Mouse (Mus musculus): ENCODE results near the gene S1pr2. TPM values are rescaled to one million over a fixed set of nuclear protein-coding genes. Genes with fewer than 3 reads are reported as not detected.

The S1pr2 gene
- total and polyA plus RNA-seq, 3 experiments = 6.4 to 27.4 TPM; not detected in 1

DNA sequence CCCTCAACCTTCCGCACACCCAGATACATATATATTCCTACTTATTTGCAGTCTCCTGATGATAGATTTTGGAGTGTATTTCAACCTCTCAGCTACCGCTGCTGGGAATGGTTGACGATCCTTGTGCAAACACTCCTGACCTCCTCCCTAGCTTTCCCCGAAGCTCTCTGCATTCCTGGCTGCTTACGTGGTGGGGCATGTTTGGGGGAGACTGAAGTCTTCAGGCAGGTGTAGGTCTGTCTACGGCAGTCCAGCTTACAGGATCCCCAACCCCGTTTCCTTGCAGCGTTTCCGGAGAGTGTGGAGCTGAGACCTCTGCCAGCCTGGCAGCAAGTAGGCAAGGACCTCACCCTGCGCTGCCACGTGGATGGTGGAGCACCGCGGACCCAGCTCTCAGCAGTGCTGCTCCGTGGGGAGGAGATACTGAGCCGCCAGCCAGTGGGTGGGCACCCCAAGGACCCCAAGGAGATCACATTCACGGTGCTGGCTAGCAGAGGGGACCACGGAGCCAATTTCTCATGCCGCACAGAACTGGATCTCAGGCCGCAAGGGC is 48.8 kb upstream of the S1pr2 start:
- DNase-seq (ENCODE audit: low read depth, low spot score) = no peak
- no peaks in the 10 kb centered on the region for H3K9me3 ChIP-seq (replicated peaks; ENCODE audit: insufficient read depth, low read length)
- no peaks in the 10 kb centered on the region for H3K27me3 ChIP-seq (ENCODE audit: control insufficient read depth in 1 of 2, insufficient read depth in 2 of 2, low read length in 2 of 2)
- no peak overlapping the region for H3K4me3 ChIP-seq (ENCODE audit: control insufficient read depth in 1 of 2, insufficient read depth in 1 of 2, low read depth in 2 of 2, low read length in 2 of 2)
- H3K4me1 ChIP-seq (ENCODE audit: control insufficient read depth in 1 of 2, insufficient read depth in 2 of 2, low read length in 2 of 2) = peaks cover 13 to 19% of the 10 kb centered on the region in 2 experiments
- no peak overlapping the region for H3K27ac ChIP-seq (ENCODE audit: control insufficient read depth, low read depth, low read length)
- no peak overlapping the region for H3K9ac ChIP-seq (ENCODE audit: control insufficient read depth, low read depth, low read length, poor library complexity, severe bottlenecking)
- no peak for TF ChIP-seq SIN3A (IDR thresholded peaks at IDR 0.05; ENCODE audit: low read length)
- H3K79me2 ChIP-seq (ENCODE audit: control insufficient read depth, insufficient read depth, low read length, poor library complexity) = peaks cover 12% of the 10 kb centered on the region
- peaks cover 0 to 17% of the 10 kb centered on the region in 2 experiments; a peak in 2 of 4 replicates for H3K36me3 ChIP-seq (ENCODE audit: control insufficient read depth in 1 of 2, insufficient read depth in 2 of 2, low read length in 2 of 2)

DNA sequence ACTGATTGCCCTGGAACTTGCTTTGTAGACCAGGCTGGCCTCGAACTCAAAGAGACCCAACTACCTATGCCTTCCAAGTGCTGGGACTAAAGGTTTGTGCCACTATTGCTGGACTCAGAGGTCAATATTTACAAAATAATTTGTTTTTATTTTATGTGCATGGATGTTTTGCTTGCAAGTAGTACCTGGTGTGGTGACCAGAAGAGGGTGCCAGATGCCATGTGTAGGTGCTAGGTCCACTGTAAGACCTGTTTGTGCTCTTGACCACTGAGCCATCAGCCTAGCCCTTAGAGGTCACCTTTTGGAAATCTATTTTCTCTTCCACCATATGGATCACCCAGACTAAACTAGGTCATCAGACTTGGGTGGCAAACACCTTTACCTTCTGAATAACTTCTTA is 46.1 kb upstream of the S1pr2 start:
- H3K36me3 ChIP-seq (ENCODE audit: control insufficient read depth in 1 of 2, insufficient read depth in 2 of 2, low read length in 2 of 2) = peaks cover 0 to 8% of the 10 kb centered on the region in 2 experiments; a peak in 2 of 4 replicates
- H3K4me1 ChIP-seq (ENCODE audit: control insufficient read depth in 1 of 2, insufficient read depth in 2 of 2, low read length in 2 of 2) = peaks cover 0 to 14% of the 10 kb centered on the region in 2 experiments; a peak in 2 of 4 replicates
- H3K79me2 ChIP-seq (ENCODE audit: control insufficient read depth, insufficient read depth, low read length, poor library complexity) = no peaks in the 10 kb centered on the region
- no peak overlapping the region for H3K9ac ChIP-seq (ENCODE audit: control insufficient read depth, low read depth, low read length, poor library complexity, severe bottlenecking)
- no peak overlapping the region for H3K4me3 ChIP-seq (ENCODE audit: control insufficient read depth in 1 of 2, insufficient read depth in 1 of 2, low read depth in 2 of 2, low read length in 2 of 2)
- no peaks in the 10 kb centered on the region for H3K9me3 ChIP-seq (replicated peaks; ENCODE audit: insufficient read depth, low read length)
- DNase-seq (ENCODE audit: low read depth, low spot score) = no peak
- H3K27me3 ChIP-seq (ENCODE audit: control insufficient read depth in 1 of 2, insufficient read depth in 2 of 2, low read length in 2 of 2) = no peaks in the 10 kb centered on the region
- no peak overlapping the region for H3K27ac ChIP-seq (ENCODE audit: control insufficient read depth, low read depth, low read length)
- TF ChIP-seq CHD2 (IDR thresholded peaks at IDR 0.05; ENCODE audit: low read length) (no peak), CTCF (IDR thresholded peaks at IDR 0.05 in 2 of 3, conservative IDR thresholded peaks at IDR 0.05 in 1 of 3; ENCODE audit: control insufficient read depth in 1 of 3, insufficient read depth in 1 of 3, low read depth in 2 of 3, low read length in 3 of 3, poor library complexity in 1 of 3, severe bottlenecking in 1 of 3) (peak in 1 of 3 experiments; percentile 23; a peak in 1 of 6 replicates)

DNA sequence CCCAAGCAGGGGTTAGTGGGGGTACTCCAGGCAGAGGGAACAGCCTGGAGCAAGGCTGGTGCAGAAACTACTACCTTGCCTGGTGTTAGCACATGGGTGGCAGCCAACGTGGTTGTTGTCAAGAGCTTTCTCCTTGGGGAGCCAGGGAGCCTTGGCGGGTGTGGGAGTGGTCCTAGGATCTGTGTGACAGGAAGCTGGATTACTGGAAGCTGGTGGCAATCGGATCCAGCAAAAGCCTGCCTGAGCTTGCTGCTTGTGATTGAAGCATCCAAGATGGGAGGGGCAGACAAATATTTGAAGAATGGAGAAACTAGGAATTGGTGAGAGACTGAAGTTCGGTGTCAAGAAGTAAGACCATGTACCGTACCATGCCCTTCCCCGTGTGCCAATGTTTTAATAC is 45.7 kb upstream of the S1pr2 start:
- TF ChIP-seq GABPA (IDR thresholded peaks at IDR 0.05; ENCODE audit: low read depth, low read length) (no peak), TCF12 (IDR thresholded peaks at IDR 0.05; ENCODE audit: low read depth, low read length) (no peak), SIN3A (IDR thresholded peaks at IDR 0.05; ENCODE audit: low read length) (no peak), ZMIZ1 (IDR thresholded peaks at IDR 0.05; ENCODE audit: low read depth, low read length) (no peak), USF2 (IDR thresholded peaks at IDR 0.05; ENCODE audit: borderline replicate concordance in 1 of 2, insufficient read depth in 1 of 2, low read depth in 1 of 2, low read length in 2 of 2) (no peak), CHD2 (IDR thresholded peaks at IDR 0.05; ENCODE audit: low read length) (no peak), MAZ (IDR thresholded peaks at IDR 0.05; ENCODE audit: low read depth, low read length) (no peak), ZC3H11A (IDR thresholded peaks at IDR 0.05; ENCODE audit: low read depth, low read length) (no peak), MXI1 (IDR thresholded peaks at IDR 0.05; ENCODE audit: low read depth, low read length) (no peak), ELF1 (IDR thresholded peaks at IDR 0.05; ENCODE audit: low read depth, low read length) (no peak), NELFE (IDR thresholded peaks at IDR 0.05; ENCODE audit: low read depth, low read length) (no peak), E2F4 (IDR thresholded peaks at IDR 0.05; ENCODE audit: borderline replicate concordance, low read depth, low read length) (no peak), MYB (IDR thresholded peaks at IDR 0.05; ENCODE audit: low read depth, low read length) (no peak), TBP (IDR thresholded peaks at IDR 0.05; ENCODE audit: low read depth, low read length) (no peak), UBTF (IDR thresholded peaks at IDR 0.05; ENCODE audit: borderline replicate concordance, insufficient read depth, low read depth, low read length) (no peak), TAL1 (IDR thresholded peaks at IDR 0.05; ENCODE audit: low read length) (no peak), SMC3 (IDR thresholded peaks at IDR 0.05; ENCODE audit: low read depth, low read length) (no peak), CTCF (IDR thresholded peaks at IDR 0.05 in 2 of 3, conservative IDR thresholded peaks at IDR 0.05 in 1 of 3; ENCODE audit: control insufficient read depth in 1 of 3, insufficient read depth in 1 of 3, low read depth in 2 of 3, low read length in 3 of 3, poor library complexity in 1 of 3, severe bottlenecking in 1 of 3) (no peak), POLR2AphosphoS5 (IDR thresholded peaks at IDR 0.05; ENCODE audit: borderline replicate concordance, low read depth, low read length) (no peak)
- DNase-seq (ENCODE audit: low read depth, low spot score) = no peak
- peaks cover under 1% of the 10 kb centered on the region; the same call in 1 of the 2 replicates for H3K79me2 ChIP-seq (ENCODE audit: control insufficient read depth, insufficient read depth, low read length, poor library complexity)
- H3K9me3 ChIP-seq (replicated peaks; ENCODE audit: insufficient read depth, low read length) = no peaks in the 10 kb centered on the region
- H3K4me3 ChIP-seq (ENCODE audit: control insufficient read depth in 1 of 2, insufficient read depth in 1 of 2, low read depth in 2 of 2, low read length in 2 of 2) = no peak overlapping the region
- H3K27me3 ChIP-seq (ENCODE audit: control insufficient read depth in 1 of 2, insufficient read depth in 2 of 2, low read length in 2 of 2) = no peaks in the 10 kb centered on the region
- H3K36me3 ChIP-seq (ENCODE audit: control insufficient read depth in 1 of 2, insufficient read depth in 2 of 2, low read length in 2 of 2) = peaks cover 0 to 9% of the 10 kb centered on the region in 2 experiments; a peak in 2 of 4 replicates
- H3K4me1 ChIP-seq (ENCODE audit: control insufficient read depth in 1 of 2, insufficient read depth in 2 of 2, low read length in 2 of 2) = peaks cover 2 to 14% of the 10 kb centered on the region in 2 experiments
- H3K27ac ChIP-seq (ENCODE audit: control insufficient read depth, low read depth, low read length) = no peak overlapping the region
- H3K9ac ChIP-seq (ENCODE audit: control insufficient read depth, low read depth, low read length, poor library complexity, severe bottlenecking) = no peak overlapping the region

All from MEL (cell line).